Mouse (Mus musculus): Measurements from ENCODE around the gene Zfp850. TPM values are rescaled to one million over a fixed set of nuclear protein-coding genes. Genes with fewer than 3 reads are reported as not detected.

Gene Zfp850
- 3.3 and 3.9 TPM in 2 replicates for polyA plus RNA-seq (2015; fragmentation: Nextera tagmentation; extraction: Ambion mirVana)

DNA sequence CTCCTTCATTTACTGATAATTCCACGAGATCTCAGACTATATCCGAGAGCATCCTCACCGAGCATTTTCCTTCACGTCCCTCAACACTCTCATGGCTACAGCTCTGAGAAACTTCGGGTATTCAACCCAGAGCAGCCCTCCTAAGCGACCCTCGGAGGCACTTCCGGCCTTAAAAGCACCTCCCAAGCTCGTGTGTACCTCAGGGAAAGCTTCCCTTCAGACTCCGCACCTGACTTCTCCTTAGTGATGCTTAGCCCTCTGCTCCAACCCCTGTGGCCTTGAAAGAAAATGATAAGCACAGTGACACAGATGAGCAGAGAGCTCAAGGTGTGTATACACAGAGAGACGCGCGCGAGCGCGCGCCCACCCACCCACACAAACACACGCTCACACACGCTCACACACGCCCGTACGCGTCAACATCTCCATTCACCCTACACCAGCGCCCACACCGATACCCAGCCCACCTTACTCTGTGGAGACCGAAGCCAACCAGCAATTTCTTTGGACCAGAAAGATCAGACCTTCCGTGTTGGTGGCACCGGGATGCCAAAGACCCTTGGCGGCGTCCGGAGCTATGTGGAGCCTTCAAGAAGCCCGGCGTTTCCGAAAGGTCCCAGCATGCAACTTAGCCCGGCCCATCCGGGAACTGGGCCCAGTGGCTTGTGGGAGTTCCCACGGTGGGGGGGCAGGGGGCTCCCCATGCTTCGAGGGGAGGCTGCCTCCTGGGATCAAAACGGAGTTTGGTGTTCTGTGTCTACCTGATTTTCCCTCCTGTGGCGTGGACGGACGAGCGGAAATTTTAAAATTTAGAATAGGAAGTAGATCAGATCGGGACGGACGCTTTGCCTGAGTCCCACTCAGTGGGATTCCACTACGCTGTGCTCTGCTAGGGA lies at the start of gene Zfp850:
Gene Zfp850 (minus strand): TSS at position 567 of the 896 bp plus-strand sequence.
- no peaks in the 10 kb centered on the region for H3K9me3 ChIP-seq
- H3K27me3 ChIP-seq (replicated peaks) = no peaks in the 10 kb centered on the region
- peak within 1 kb of the TSS; percentile 14 for H3K27ac ChIP-seq
- peak within 1 kb of the TSS; percentile 81 for H3K4me2 ChIP-seq
- peak; percentile 91 for ATAC-seq (ENCODE audit: insufficient read depth, low FRiP score, low read depth)
- H3K4me1 ChIP-seq = peaks cover 9% of the 10 kb centered on the region; the same call in 1 of the 2 replicates
- peak within 1 kb of the TSS; percentile 69 for H3K9ac ChIP-seq
- H3K4me3 ChIP-seq (replicated peaks) = peak within 1 kb of the TSS; percentile 76
- no peaks in the 10 kb centered on the region; the same call in 1 of the 2 replicates for H3K36me3 ChIP-seq
- WGBS = under 1% methylated on average over 47 of the region's 47 CpGs

DNA sequence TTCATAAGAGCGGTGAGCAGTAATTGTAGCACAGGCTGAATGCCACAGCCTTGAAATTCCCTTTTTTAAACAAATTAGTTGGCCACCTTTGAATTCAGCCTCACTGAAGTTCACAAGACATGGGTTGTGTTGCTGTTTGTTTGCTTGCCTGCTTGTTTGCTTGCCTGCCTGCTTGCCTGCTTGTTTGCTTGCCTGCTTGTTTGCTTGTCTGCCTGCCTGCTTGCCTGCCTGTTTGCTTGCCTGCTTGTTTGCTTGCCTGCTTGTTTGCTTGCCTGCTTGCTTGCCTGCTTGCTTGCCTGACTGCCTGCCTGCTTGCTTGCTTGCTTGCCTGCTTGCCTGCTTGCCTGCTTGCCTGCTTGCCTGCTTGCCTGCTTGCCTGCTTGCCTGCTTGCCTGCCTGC lies 46.1 kb upstream of the Zfp850 start:
- Histone ChIP-seq H3K4me1 (no peaks in the 10 kb centered on the region), H3K27ac (no peak overlapping the region), H3K4me3 (replicated peaks) (no peak overlapping the region), H3K9ac (no peak overlapping the region), H3K36me3 (no peaks in the 10 kb centered on the region), H3K4me2 (no peak overlapping the region), H3K27me3 (replicated peaks) (no peaks in the 10 kb centered on the region), H3K9me3 (no peaks in the 10 kb centered on the region)
- no peak for ATAC-seq (ENCODE audit: insufficient read depth, low FRiP score, low read depth)
- WGBS = 93% methylated on average over 1 of the region's 1 CpGs

DNA sequence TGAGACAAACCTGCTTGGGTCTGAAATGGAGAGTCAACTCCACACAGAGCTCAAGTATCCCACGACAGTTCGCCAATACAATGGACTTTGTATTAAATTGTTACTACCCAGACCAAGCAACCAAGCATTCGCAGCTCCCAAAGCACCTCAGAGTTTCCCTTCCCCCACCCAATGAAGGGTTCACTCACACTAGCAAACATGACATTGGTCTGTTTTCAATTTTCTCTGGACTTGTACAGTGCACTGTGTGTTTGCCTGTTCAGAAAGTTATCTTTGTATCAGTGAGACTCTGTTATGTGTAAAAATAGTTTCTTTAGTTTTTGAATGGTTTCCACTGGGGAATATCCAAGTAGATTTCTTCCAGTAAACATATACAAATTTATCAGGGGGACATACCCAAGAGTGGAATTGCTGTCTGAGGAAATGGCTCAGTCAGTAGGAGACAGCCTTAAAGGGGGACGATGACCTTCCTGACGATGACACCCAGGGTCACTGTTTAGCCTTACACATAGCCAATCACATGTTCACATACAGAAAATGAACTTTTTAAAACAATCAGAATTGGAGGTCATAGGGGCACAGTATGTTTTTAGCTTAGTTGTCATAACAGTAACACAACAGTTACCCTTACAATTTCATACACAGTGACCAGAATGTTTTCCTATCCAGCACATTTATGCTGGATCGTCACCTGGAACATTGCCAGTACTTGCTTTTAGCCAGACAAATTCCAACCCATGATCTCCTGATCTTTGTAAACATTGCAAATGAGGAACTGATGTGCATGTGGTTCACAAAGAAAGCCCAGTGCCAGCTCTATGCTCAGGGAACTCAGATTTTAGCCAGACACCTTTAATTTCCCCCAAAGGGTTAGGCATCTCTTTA lies 39.4 kb upstream of the Zfp850 start:
- 0 out of 2 replicates have a peak overlapping the region, but pooled peaks have one; percentile 18 for H3K27ac ChIP-seq
- H3K4me3 ChIP-seq (replicated peaks) = no peak overlapping the region
- peaks cover 4% of the 10 kb centered on the region; the same call in 1 of the 2 replicates for H3K36me3 ChIP-seq
- no peak overlapping the region for H3K9ac ChIP-seq
- H3K9me3 ChIP-seq = no peaks in the 10 kb centered on the region
- no peak overlapping the region for H3K4me2 ChIP-seq
- WGBS = 72% methylated on average over 6 of the region's 6 CpGs
- peaks cover 7% of the 10 kb centered on the region; the same call in 1 of the 2 replicates for H3K4me1 ChIP-seq
- no peak for ATAC-seq (ENCODE audit: insufficient read depth, low FRiP score, low read depth)
- H3K27me3 ChIP-seq (replicated peaks) = no peaks in the 10 kb centered on the region

DNA sequence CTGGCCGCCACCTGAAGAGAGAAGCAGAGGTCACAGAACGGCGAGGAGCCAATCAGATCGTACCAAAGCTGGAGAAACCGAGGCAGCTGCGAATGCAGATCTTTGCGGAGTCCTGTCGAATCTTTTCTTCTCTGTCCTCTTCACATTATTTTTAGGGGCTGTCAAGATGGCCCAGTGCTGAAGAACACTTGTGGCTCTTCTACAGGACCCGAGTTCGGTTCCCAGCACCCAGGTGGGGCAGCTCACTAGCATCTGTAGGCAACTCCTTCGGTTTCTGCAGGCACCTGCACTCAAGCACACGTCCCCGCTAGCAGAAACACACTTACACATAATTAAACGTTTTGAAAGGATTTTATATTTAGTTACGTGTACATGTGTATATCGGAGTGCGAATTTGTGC lies 36.7 kb upstream of the Zfp850 start:
- no peaks in the 10 kb centered on the region for H3K27me3 ChIP-seq (replicated peaks)
- H3K36me3 ChIP-seq = peaks cover 23% of the 10 kb centered on the region
- H3K4me3 ChIP-seq (replicated peaks) = no peak overlapping the region
- no peak for ATAC-seq (ENCODE audit: insufficient read depth, low FRiP score, low read depth)
- no peaks in the 10 kb centered on the region for H3K9me3 ChIP-seq
- H3K9ac ChIP-seq = no peak overlapping the region
- peak overlapping the region; percentile 42 for H3K4me2 ChIP-seq
- H3K27ac ChIP-seq = no peak overlapping the region
- peaks cover 7% of the 10 kb centered on the region; the same call in 1 of the 2 replicates for H3K4me1 ChIP-seq
- WGBS = 59% methylated on average over 17 of the region's 17 CpGs

GRCm38 (mm10) chr7:28049476-28050409 lies 35.8 kb upstream of the Zfp850 start, which contains the start of gene Psmc4:
Gene Psmc4, minus strand, starts transcription at chr7:28050101.
- peak; percentile 96 for ATAC-seq (ENCODE audit: insufficient read depth, low FRiP score, low read depth)
- WGBS = under 1% methylated on average over 52 of the region's 52 CpGs
- no peaks in the 10 kb centered on the region for H3K27me3 ChIP-seq (replicated peaks)
- H3K27ac ChIP-seq = 0 out of 2 replicates have a peak within 1 kb of the TSS, but pooled peaks have one; percentile 17
- peak within 1 kb of the TSS; percentile 65 for H3K4me2 ChIP-seq
- H3K4me3 ChIP-seq (replicated peaks) = peak within 1 kb of the TSS; percentile 67
- H3K9me3 ChIP-seq = no peaks in the 10 kb centered on the region
- peak within 1 kb of the TSS; percentile 68 for H3K9ac ChIP-seq
- H3K4me1 ChIP-seq = peaks cover 7% of the 10 kb centered on the region; the same call in 1 of the 2 replicates
- H3K36me3 ChIP-seq = peaks cover 27% of the 10 kb centered on the region

DNA sequence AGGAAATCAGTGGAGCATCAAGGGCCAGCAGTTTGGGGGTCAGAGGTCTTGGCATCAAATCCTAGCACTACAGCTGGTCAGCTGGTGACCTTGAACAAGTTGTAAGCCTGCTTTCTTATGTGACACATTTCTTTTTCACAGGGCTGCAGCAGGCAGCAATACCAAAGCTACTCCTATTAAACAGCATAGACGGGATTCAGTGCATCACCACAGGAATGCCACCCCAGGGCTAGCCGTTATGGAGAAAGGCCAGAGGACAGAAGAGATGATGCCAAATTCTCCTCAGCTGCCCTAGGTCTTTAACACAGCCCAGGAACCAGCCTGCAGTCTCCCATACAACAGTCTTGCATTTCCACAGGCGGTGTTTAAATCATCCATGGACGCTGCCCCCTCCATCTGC lies 30.6 kb upstream of the Zfp850 start:
- Histone ChIP-seq H3K9me3 (no peaks in the 10 kb centered on the region), H3K4me2 (no peak overlapping the region), H3K4me1 (peaks cover 7% of the 10 kb centered on the region; the same call in 1 of the 2 replicates), H3K27me3 (replicated peaks) (no peaks in the 10 kb centered on the region), H3K4me3 (replicated peaks) (no peak overlapping the region), H3K36me3 (peaks cover 59% of the 10 kb centered on the region), H3K9ac (no peak overlapping the region), H3K27ac (no peak overlapping the region)
- ATAC-seq (ENCODE audit: insufficient read depth, low FRiP score, low read depth) = no peak
- 86% methylated on average over 4 of the region's 4 CpGs for WGBS

GRCm38 (mm10) chr7:28014445-28014810 lies 513 bp upstream of the Zfp850 start:
- H3K4me1 ChIP-seq = peaks cover 9% of the 10 kb centered on the region; the same call in 1 of the 2 replicates
- peak overlapping the region; percentile 81 for H3K4me2 ChIP-seq
- H3K9ac ChIP-seq = peak overlapping the region; percentile 69
- H3K36me3 ChIP-seq = no peaks in the 10 kb centered on the region; the same call in 1 of the 2 replicates
- ATAC-seq (ENCODE audit: insufficient read depth, low FRiP score, low read depth) = no peak
- no peaks in the 10 kb centered on the region for H3K27me3 ChIP-seq (replicated peaks)
- WGBS = 19% methylated on average over 7 of the region's 7 CpGs
- H3K27ac ChIP-seq = peak overlapping the region; percentile 14; the same call in 1 of the 2 replicates
- peak overlapping the region; percentile 76 for H3K4me3 ChIP-seq (replicated peaks)
- no peaks in the 10 kb centered on the region for H3K9me3 ChIP-seq

GRCm38 (mm10) chr7:28010271-28010670 lies 3.6 kb downstream of the Zfp850 start:
- Histone ChIP-seq H3K27me3 (replicated peaks) (no peaks in the 10 kb centered on the region), H3K9me3 (no peaks in the 10 kb centered on the region), H3K36me3 (no peaks in the 10 kb centered on the region; the same call in 1 of the 2 replicates), H3K4me1 (peaks cover 9% of the 10 kb centered on the region; the same call in 1 of the 2 replicates), H3K27ac (no peak overlapping the region), H3K4me2 (no peak overlapping the region), H3K9ac (no peak overlapping the region), H3K4me3 (replicated peaks) (no peak overlapping the region)
- WGBS = 96% methylated on average over 3 of the region's 3 CpGs
- no peak for ATAC-seq (ENCODE audit: insufficient read depth, low FRiP score, low read depth)

GRCm38 (mm10) chr7:27982197-27982596 lies 31.7 kb downstream of the Zfp850 start:
- WGBS = 86% methylated on average over 2 of the region's 2 CpGs
- no peak overlapping the region for H3K4me3 ChIP-seq (replicated peaks)
- no peaks in the 10 kb centered on the region for H3K9me3 ChIP-seq
- H3K36me3 ChIP-seq = peaks cover 9% of the 10 kb centered on the region; the same call in 1 of the 2 replicates
- H3K27ac ChIP-seq = no peak overlapping the region
- no peaks in the 10 kb centered on the region for H3K27me3 ChIP-seq (replicated peaks)
- no peak for ATAC-seq (ENCODE audit: insufficient read depth, low FRiP score, low read depth)
- H3K4me2 ChIP-seq = no peak overlapping the region
- no peak overlapping the region for H3K9ac ChIP-seq
- peaks cover 6% of the 10 kb centered on the region; the same call in 1 of the 2 replicates for H3K4me1 ChIP-seq

- Histone ChIP-seq H3K4me2 (peak within 1 kb of the TSS; percentile 76), H3K9ac (peak within 1 kb of the TSS; percentile 84), H3K36me3 (no peaks in the 10 kb centered on the region), H3K27me3 (replicated peaks) (no peaks in the 10 kb centered on the region), H3K9me3 (no peaks in the 10 kb centered on the region), H3K4me1 (peaks cover 6% of the 10 kb centered on the region; the same call in 1 of the 2 replicates), H3K4me3 (replicated peaks) (peak within 1 kb of the TSS; percentile 71), H3K27ac (peak within 1 kb of the TSS; percentile 93)
- WGBS = under 1% methylated on average over 29 of the region's 29 CpGs
- ATAC-seq (ENCODE audit: insufficient read depth, low FRiP score, low read depth) = peak; percentile 88
Measured at GRCm38 (mm10) chr7:27978683-27979528, 35.0 kb downstream of the Zfp850 start, which contains the start of gene Zfp780b. Gene Zfp780b, minus strand, starts transcription at chr7:27979171.
